Comparison of ENCODE assay signal across 22 mouse cellular contexts in the genomic region with DNA sequence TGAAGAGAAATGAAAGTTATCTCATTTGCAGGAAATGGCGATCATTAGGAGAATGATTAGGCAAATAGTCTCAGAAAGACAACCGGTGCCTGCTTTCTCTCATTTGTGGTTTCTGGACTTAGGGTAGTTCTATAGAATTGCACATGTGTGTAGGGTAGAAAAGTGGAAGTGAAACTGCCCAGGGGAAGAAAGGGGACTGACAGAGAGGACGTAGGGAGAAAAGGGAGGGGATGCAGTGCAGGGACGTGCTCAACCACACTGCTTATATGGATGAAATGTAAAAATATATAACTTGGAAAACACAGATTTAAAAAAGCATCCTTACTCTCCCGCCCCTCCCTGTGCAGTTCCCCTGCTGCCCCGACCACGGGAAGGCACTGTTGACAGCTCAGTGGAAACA. TPM values are rescaled to one million over a fixed set of nuclear protein-coding genes. Genes with fewer than 3 reads are reported as not detected.
DNase-seq lines count a peak whose midpoint lies in the region; ATAC-seq and TF ChIP-seq lines count a peak whose summit lies in the region.
"Had no signal": no experiment of that assay in that cellular context is flagged by ENCODE, and none has a peak within 500 bp of the region (broad histone marks: within the 10 kb centered on the region; RNA-seq: fewer than 3 reads in every experiment).

No protein-coding gene starts in this region.

- DNase-seq in heart, adult 11 months: peak; percentile 94
- DNase-seq in heart, adult 8-10 months (ENCODE audit: low spot score): no peak
- peak; percentile 43 for DNase-seq in 416B (ENCODE audit: low read depth)
- no peak for DNase-seq in stomach, postnatal 0 days (ENCODE audit: low spot score)
- no peak for DNase-seq in layer of hippocampus, adult 11-12 months (ENCODE audit: low spot score)
- DNase-seq in urinary bladder, postnatal 25 days (ENCODE audit: low spot score): no peak
- DNase-seq: cerebellum, adult 9-11 months; embryo, embryonic 11 days; heart, postnatal 10 days had no signal

- H3K36me3 ChIP-seq in stomach, postnatal 0 days (ENCODE audit: control insufficient read depth, insufficient read depth, low read length): no peaks in the 10 kb centered on the region
- H3K36me3 ChIP-seq: forebrain, embryonic 12.5 days; limb, embryonic 12.5 days had no signal

- 62% methylated on average over 7 of the region's 7 CpGs for WGBS in stomach, postnatal 0 days

- TF ChIP-seq EP300 in stomach, postnatal 0 days (optimal IDR thresholded peaks at IDR 0.05): no peak

- no peaks in the 10 kb centered on the region for H3K9me3 ChIP-seq in stomach, postnatal 0 days (ENCODE audit: control insufficient read depth, low read length)
- H3K9me3 ChIP-seq: forebrain, embryonic 12.5 days; limb, embryonic 12.5 days had no signal

- no peaks in the 10 kb centered on the region for H3K27me3 ChIP-seq in stomach, postnatal 0 days (ENCODE audit: control insufficient read depth, insufficient read depth, low read length)
- H3K27me3 ChIP-seq: forebrain, embryonic 12.5 days had no signal

- TF ChIP-seq CTCF in stomach, postnatal 0 days (IDR thresholded peaks at IDR 0.05; ENCODE audit: low read depth): no peak

- no peak overlapping the region for H3K4me2 ChIP-seq in stomach, postnatal 0 days (replicated peaks; ENCODE audit: low read depth)
- H3K4me2 ChIP-seq: forebrain, embryonic 12.5 days; limb, embryonic 12.5 days had no signal

- H3K9ac ChIP-seq in stomach, postnatal 0 days (ENCODE audit: low read length): no peak overlapping the region
- H3K9ac ChIP-seq: forebrain, embryonic 12.5 days; limb, embryonic 12.5 days had no signal

- peak overlapping the region; percentile 81 for H3K27ac ChIP-seq in brown adipose tissue, adult 24 weeks (replicated peaks; ENCODE audit: low read depth, low read length)
- H3K27ac ChIP-seq in stomach, postnatal 0 days (replicated peaks): no peak overlapping the region
- H3K27ac ChIP-seq: forebrain, embryonic 12.5 days; left cerebral cortex, adult 2 months; limb, embryonic 12.5 days had no signal

- H3K4me3 ChIP-seq in brown adipose tissue, adult 24 weeks (ENCODE audit: insufficient read depth, low read depth, low read length): no peak overlapping the region
- no peak overlapping the region for H3K4me3 ChIP-seq in stomach, postnatal 0 days (ENCODE audit: low read depth, low read length)
- H3K4me3 ChIP-seq: forebrain, embryonic 12.5 days; left cerebral cortex, adult 2 months; limb, embryonic 12.5 days had no signal

- ATAC-seq in megakaryocyte, adult 5-6 weeks (ENCODE audit: poor library complexity, severe bottlenecking): peak; percentile 67
- ATAC-seq in stomach, postnatal 0 days (ENCODE audit: low FRiP score, low TSS enrichment): no peak
- ATAC-seq: hindbrain, embryonic 16.5 days; midbrain, embryonic 16.5 days had no signal

- H3K4me1 ChIP-seq in brown adipose tissue, adult 24 weeks (ENCODE audit: control insufficient read depth, insufficient read depth, insufficient read length, low read length): no peaks in the 10 kb centered on the region
- H3K4me1 ChIP-seq in stomach, postnatal 0 days (replicated peaks; ENCODE audit: control insufficient read depth, insufficient read depth): no peaks in the 10 kb centered on the region
- H3K4me1 ChIP-seq: forebrain, embryonic 12.5 days; limb, embryonic 12.5 days had no signal

RNA-seq across cellular contexts. Expression of a gene that starts 19.9 kb away (rescaled TPM):
- total RNA-seq in heart, adult 8-10 months (2022): 10 to 100 TPM in 1 of 4 experiments, 1 to 10 TPM in 3; 3.0 to 10.3 (median 4.2) TPM
- 8.8 and 22.2 TPM in 2 replicates for polyA plus RNA-seq in brown adipose tissue, adult 24 weeks (2012; ENCODE audit: insufficient read depth, insufficient read length, missing spikeins)
- 15.5 and 38.2 TPM in 2 replicates for total RNA-seq in megakaryocyte, adult 5-6 weeks (2015)
- 19.3 and 57.2 TPM in 2 replicates for total RNA-seq in megakaryocyte, adult 5-6 weeks (2017)
- polyA plus RNA-seq in stomach, postnatal 0 days (2015; fragmentation: Nextera tagmentation; extraction: Ambion mirVana): 6.5 and 11.1 TPM in 2 replicates
- polyA plus RNA-seq: testis, adult 2 months had no signal

RNA-seq across cellular contexts. Expression of a gene that starts 33.3 kb away (rescaled TPM):
- not detected for total RNA-seq in heart, adult 8-10 months (2022)
- not detected in 2 replicates for polyA plus RNA-seq in brown adipose tissue, adult 24 weeks (2012; ENCODE audit: insufficient read depth, insufficient read length, missing spikeins)
- total RNA-seq in megakaryocyte, adult 5-6 weeks (2015): 0.14 and 0.49 TPM in 2 replicates
- 0.24 TPM in 1 of 2 replicates, not detected in the other for total RNA-seq in megakaryocyte, adult 5-6 weeks (2017)
- 0.04 TPM in 1 of 2 replicates, not detected in the other for polyA plus RNA-seq in stomach, postnatal 0 days (2015; fragmentation: Nextera tagmentation; extraction: Ambion mirVana)
- total RNA-seq: heart, postnatal 10 days; layer of hippocampus, adult 18-20 months; left cerebral cortex, adult 2 months had no signal
- polyA plus RNA-seq: forebrain, embryonic 12.5 days; hindbrain, embryonic 16.5 days; kidney, embryonic 14.5 days; limb, embryonic 12.5 days; lung, embryonic 16.5 days; midbrain, embryonic 16.5 days; neural tube, embryonic 14.5 days; small intestine, adult 2 months had no signal

Comparison
In these comparisons a context has a peak if more than half of its experiments do, and no peak if none do; other contexts are left out.
1. DNase-seq: peak in heart, adult 11 months (single experiment) and 416B (single experiment); none in heart, adult 8-10 months (single experiment), stomach, postnatal 0 days (single experiment), layer of hippocampus, adult 11-12 months (single experiment) and urinary bladder, postnatal 25 days (single experiment).